Mouse (Mus musculus): Measurements from ENCODE around the gene Mrnip. TPM values are rescaled to one million over a fixed set of nuclear protein-coding genes. Genes with fewer than 3 reads are reported as not detected.

Mrnip gene
- total RNA-seq, 4 experiments from 2014 or later: 9.1 to 17.0 (median 14.6) TPM

- DNase-seq: no peak
Observed at GRCm38 (mm10) chr11:50203302-50203827, 29.1 kb downstream of the Mrnip start.

DNA sequence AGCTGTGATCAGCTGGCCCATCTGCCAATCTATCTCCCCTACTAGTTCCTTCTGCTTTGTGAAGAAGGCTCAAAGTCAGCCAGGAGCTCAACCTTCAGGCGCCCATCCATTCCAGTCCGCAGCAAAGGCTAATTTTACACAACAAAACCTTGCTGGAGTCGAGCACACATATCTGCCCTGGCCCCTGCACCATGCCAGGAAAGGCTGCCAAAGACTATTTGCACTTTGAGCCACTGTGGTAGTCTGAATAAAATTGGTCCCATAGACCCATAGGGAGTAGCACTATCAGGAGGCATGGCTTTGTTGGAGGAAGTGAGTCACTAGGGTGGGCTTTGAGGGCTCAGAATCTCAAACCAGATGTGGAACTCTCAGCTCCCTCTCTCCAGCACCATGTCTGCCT is 31.2 kb downstream of the Mrnip start:
- no peak for DNase-seq

- no peak for DNase-seq
Observed at GRCm38 (mm10) chr11:50206037-50206436, 31.8 kb downstream of the Mrnip start.

- no peak for DNase-seq
Observed at GRCm38 (mm10) chr11:50207344-50207743, 33.1 kb downstream of the Mrnip start.

GRCm38 (mm10) chr11:50208039-50208438 is 33.8 kb downstream of the Mrnip start:
- DNase-seq: no peak

- DNase-seq: peak; percentile 89
Observed at GRCm38 (mm10) chr11:50210101-50210504, 35.9 kb downstream of the Mrnip start.

- peak; percentile 74 for DNase-seq
Observed at GRCm38 (mm10) chr11:50210505-50211151, 36.4 kb downstream of the Mrnip start, which contains the start of the genes Sqstm1 and Mgat4b. Sqstm1 (minus strand) TSS chr11:50210827. Mgat4b (plus strand) TSS chr11:50210890.

- no peak for DNase-seq
Observed at GRCm38 (mm10) chr11:50211322-50212059, 37.2 kb downstream of the Mrnip start.

DNA sequence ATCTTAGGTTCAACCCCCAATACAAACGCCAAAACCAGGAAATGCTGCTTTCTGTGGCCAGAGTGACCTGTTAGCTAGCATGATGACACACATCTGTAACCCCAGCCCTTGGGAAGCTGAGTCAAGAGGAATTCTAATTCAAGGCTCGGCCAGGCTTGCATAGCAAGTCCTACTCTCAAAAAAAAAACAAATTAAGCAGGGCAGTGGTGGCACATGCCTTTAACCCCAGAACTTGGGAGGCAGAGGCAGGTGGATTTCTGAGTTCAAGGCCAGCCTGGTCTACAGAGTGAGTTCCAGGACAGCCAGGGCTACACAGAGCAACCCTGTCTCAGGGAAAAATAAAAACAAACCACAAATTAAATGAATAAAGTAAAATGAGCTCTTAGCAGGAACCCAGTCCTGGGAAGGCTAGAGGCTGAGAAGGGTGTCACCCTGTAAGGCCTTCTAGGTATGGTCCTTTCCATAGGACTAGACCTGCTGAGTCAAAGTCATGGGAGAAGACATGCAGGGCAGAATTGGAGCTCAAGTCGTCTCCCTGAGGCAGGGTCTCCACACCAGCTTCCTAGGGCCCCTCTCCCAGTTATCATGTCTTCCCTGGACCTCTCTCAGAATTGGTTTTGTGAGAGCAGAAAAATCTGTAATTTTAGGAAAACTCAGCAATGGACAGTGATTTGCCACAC is 38.0 kb downstream of the Mrnip start:
- no peak for DNase-seq

DNA sequence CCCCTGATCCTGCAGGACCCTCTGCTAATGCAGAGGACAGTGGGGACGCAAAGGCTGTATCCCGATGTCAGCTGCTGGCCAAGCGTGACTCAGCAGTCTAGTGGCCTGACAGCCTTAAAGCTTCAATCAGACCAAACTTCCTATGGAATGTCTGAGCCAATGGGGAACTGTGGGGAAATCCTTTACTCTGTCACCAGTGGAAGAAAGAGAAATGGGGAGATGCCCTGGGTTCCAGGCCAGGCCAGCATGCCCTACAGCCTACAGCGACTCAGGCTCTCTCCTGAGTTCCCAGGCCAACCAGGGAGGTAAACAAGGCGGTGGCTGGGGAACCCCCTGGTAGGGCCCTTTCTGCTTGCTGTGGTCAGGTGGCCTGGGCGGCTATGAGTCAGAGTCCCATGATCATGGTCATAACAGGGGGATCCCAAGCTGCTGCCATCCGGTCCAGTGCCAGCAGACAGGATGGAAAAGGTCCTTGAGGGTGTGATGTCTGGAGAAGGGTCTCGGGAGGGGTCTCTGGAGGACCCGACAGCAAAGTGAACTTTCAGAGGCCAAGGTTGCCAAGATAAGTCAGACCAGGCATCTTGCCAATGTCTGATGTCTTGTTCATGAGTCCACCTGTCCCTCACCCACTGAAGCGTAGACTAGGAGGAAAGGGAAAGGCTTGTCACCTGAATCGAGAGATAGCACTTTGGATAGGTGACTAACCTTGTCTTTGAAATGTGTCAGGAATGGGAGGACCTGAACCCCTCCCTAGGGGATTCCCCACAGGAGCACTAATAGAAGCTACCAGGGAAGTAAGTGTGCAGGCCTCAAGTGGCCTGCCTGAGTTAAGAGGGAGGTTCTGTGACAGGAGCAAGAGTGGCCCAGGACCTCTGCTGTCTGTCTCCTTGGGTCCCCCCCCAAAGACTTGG is 38.9 kb downstream of the Mrnip start:
- peak; percentile 93 for DNase-seq

DNA sequence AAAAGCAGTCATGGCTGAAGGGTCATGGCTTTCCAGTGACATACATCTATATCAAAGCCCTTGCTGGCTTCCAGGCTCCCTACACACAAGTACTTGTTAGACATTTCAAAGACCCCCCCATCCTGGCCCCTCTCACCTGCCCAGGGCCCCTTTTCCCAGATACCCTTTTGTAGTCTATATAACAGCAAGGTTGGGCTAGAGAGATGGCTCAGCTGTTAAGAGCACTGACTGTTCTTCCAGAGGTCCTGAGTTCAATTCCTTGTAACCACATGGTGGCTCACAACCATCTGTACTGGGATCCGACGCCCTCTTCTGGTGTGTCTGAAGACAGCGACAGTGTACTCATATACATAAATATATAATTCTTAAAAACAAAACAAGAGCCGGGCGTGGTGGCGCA is 40.4 kb downstream of the Mrnip start:
- no peak for DNase-seq

DNA sequence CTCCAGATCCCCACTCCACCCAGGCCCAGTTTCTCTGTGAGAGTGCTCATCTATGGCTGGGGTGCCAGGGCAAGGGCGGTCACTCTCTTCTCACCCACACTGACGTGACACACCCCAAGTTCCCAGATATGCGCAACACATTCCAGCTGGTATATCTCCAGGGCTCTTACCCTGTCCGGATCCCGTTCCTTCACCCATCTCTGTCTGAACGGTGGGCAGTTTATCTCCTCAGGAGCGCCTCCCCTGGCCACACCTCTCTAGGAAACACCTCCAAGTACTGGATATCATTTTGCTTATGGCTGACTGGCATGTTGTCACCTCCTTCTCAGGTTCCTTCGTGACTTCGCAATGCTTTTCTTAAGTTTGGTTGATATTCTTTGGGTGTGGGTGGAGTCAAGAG is 41.4 kb downstream of the Mrnip start:
- DNase-seq: no peak

DNA sequence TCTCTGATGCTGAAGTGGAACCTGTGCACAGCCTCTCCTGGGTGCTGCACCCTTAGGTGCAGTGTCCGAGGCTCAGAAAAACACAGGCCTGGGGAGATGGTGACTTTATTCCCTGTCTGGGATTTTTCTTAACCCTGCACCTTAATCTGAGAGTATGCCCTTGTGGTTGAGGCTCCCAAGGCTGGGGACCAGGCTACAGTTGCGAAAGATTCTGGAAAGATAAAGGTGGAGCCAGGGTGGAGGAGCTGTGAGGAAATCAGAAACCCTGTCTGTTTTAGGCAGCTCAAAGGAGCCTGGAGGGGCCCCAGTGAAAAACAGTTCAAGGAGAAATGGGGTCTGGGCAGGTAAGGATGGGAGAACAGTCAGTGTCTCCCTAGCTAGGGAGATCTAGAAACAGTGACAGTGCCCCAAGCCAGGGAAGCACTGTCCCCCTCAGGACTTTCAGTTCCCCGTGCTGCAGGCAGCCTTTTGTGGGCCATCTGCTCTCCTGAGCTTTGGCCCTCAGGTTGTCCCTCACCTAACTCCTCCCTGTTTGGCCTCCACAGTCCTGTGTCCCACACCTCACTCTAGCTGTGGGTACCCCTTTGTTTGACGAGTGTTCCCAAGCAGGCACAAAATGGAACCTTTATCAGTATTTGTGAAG is 42.6 kb downstream of the Mrnip start:
- DNase-seq: no peak

DNA sequence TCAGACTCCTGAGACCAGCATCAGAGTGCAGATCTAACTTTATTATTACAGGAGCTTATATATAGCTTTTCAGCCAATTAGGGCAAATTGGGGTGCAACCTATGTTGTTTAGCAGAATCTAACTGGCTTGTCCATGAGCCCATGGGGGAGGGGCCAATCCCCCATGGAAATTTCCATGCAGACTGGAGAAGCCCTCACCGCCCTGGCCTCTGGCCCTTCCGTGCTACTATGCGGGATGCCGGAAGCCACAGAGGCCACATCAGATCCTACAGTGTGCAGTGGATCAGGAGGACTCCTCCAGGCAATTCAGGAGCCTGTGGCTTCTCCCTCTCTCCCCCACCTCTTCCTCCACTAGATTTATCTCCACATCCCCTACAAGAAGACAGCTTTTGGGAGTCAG is 43.6 kb downstream of the Mrnip start:
- no peak for DNase-seq

GRCm38 (mm10) chr11:50219833-50220232 is 45.6 kb downstream of the Mrnip start:
- DNase-seq: no peak

GRCm38 (mm10) chr11:50222559-50223276 is 48.5 kb downstream of the Mrnip start:
- DNase-seq: no peak

DNA sequence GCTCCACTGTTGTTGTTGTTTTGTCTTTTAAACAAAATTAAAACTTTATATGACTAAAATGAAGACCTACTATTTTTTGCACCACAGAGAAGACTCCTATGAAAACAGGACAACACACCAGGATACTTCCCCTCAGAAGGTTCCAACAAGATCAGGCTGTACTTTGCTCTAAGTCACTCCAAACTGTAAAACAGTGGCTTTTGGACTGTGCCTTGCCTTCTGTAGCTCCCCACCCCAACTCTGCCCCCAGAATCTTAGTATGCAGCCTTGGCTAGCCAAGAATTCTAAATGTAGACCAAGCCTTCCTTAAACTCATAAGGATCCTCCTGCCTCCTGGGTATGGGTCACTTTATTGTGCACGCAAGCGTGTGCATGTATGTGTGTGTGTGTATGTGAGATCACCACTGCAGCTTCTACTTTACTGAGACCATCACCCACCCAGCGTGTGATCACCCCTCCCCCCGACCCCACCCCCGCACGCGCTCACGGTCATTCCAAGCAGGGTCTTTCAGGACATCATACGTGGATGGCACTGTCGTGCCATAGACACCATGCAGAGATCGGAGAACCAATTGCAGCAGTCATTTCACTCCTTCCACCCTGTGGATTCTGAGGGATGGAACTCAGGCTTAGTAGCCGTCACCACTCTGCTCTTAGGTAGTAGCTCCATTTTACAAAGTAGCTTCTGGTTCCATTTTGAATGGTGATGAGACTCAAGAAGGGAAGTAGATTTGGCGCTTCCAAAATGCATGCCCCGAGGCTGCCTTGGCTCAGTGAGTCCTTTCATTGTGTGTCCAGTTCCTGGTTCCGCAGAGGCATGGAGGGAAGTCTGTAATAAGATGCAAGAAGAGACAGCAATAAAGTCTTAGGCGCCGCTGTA is 49.8 kb downstream of the Mrnip start:
- DNase-seq: no peak

DNA sequence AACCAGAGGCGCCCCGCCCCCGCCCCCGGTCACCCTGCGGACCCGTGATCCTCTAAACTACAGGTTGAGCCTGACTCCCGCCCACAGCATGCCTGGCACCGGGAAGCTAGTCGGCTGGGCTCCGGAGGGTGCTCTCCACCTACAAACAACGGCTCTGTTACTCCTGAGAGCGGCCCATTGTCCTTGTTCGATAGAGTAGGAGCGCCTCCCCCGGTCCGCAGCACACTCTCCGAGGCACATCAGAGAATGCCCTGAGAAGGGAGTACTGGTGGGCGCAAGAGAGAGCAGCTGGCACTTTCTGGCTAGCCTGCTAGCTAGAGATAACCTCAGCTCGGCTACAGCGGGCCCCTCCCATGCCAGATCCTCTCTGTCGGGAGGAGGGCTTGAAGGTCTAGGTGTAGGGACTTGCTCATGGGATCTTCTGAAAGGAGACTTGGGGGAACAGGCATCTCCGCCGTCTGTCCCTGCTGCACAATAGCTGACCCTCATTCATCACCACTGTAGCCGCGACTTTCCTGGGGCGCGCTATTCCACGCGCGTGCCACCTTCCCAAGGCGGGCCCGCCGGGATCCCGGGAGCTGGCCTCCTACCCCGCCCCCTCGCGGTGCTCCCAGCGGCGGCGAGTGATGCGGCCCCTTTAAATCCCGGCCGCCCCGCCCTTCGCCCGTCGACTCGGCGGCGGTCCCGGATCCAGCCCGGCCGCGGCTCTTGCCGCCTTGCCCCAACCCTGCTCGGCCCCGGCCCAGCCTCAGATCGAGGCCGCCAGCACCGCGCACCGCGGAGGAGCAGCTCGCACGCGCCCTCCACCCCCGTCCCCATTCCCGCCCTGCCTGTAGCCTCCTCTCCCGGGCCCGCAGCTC is 50.7 kb downstream of the Mrnip start:
- DNase-seq: peak; percentile 83
